Mouse (Mus musculus): Measurements from ENCODE around the gene Fgf13.

Gene Fgf13

DNA sequence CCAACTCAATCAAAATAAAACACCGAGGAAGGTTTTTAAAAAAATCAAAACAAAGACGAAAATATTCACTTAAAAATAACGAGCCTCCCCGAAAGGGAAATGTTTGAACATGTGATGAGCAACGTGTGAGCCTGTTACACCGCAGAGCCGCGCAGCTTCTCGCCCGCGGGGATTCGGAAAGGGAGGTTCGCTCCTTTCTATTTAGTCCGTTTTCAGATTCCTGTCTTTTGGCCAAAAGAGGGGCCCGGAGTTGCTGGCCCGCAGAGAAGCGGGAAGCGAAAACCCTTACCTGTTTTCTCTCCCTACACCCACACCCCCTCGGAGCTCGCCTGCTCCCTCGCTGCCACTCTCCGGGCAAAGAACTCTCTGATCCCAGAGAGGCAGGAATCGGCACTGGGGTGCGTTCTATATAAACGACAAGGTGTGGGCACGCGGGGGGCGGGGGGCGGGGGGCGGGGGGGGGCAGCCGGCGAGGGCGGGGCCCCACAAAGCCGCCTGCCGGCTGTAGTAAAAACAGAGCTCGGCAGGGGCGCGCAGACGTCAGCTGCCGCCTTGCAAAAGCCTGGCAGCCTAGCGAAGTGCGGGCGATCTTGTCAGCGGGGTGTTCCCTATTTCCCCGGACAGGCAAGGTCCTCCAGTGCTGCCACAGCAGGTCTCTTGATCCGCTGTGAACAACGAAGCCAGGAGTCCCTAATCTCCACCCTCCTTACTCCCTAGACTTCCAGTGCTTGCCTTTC, at the start of gene Fgf13:
Gene Fgf13, minus strand, starts transcription at position 377 of the 737 bp plus-strand sequence.
- DNase-seq, result peak; percentile 1

DNA sequence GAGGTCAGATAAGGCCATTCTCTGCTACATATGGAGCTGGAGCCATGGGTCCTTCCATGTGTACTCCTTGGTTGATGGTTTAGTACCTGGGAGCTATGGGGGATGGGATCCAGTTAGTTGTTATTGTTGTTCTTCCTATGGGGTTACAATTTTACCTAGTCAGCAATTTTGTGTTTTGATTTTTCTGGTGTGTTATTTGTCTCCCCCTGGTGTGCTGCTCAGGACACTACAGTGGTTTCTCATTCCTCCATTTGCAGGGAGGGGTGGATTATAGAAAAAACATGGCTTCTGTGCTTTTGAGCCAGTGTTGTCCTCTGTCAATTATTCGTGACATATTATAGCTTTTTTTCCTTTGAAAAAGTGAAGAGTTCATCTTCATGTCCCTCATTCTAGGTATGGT, 38.7 kb upstream of the Fgf13 start:
- no peak for DNase-seq

GRCm38 (mm10) chrX:59589050-59589449, 21.2 kb upstream of the Fgf13 start:
- no peak for DNase-seq

DNA sequence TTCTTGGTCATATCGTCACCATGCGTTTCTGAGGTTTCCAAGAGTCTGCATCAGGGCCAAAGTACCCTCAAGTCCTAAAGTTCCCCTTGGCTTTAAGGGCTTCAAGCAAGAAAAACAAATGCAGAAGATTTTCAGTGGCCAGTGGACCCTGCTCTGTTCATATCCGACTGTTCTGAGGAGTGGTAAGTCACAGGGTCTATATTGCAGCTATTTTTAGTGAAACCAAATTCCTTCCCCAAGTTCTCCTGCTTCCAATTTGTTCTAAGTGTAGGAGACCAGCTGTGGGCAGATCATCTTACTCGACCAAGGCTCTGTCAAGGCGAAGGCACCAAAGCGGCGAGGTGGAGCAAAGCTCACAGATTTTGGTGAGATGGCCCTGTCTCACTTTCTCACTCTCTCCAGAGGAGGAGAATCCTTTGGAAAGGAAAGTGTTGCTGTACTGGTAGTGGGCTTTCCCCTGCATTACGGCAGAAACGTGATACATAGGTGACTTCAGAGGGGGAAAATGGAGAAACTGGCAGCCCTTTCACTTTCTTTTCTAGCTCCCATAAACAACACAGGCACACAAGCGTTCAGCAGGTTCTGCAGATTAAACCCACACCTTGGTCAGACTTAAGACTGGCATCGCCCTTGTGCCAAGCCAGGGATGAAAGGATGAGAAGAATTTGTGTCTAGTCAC, 17.8 kb upstream of the Fgf13 start:
- DNase-seq, result no peak

DNA sequence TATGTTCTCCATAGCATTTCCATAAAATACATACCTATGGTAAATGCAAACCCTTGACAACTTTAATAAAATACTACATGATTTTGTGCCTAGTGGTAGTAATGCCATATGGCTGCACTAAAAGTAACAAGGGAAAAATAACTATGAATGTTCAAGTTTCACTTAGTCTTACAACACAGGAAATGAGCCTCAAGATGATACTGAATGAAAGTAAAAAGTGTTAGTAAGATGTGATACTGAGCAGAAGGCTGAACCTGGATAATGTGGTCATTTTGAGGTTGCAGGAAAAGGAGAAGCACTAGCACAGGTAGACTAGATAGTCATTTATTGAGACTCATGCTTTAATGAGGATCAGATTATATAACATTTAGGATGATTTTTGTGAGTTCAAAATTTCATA, 16.2 kb upstream of the Fgf13 start:
- DNase-seq, result no peak

DNA sequence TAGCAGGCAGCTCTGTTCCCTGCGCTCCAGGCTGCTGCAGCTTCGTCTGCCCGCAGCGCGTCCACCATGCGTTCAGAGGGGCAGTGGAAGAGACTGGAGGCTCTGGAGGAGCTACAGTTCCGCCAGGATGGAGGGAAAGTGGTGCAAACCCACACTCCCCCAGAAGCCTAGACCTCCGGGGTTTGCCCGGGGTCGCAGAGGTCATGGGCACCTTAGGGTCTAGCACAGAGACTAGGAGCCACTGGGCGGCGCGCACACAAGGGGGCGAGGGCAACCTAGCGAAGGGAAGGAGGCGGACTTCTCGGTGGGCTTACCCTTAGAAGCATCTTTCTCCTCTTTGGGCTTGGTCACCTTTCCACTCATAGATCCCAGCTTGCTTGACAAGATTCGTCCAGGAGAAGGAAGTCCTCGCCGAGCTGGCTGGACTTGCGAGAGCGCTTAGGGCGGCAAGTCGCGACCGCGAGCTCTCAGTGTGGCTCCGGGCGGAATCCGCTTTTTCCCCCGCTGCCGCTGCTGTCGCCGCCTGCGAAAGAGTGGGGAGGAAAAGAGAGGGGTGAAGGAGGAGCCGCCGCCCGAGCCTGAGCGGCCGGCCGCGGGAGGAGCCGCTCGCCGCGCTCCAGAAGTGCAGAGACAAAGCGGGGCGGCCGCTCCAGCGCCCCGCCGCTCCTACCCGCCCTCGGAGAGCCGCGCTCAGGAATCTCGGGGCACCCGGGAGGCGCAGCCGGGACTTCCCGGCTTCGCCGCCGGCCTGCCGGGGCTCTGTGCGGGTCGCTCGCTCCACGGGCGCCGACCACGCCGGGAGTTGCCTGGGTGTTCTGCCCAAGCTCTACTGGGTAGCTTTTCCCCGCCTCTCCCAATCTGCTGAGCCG, 811 bp downstream of the Fgf13 start:
- peak; percentile 6 for DNase-seq

GRCm38 (mm10) chrX:59566017-59566679, 1.7 kb downstream of the Fgf13 start:
- no peak for DNase-seq

- no peak for DNase-seq
Observed at GRCm38 (mm10) chrX:59547931-59548330, 19.9 kb downstream of the Fgf13 start.

DNA sequence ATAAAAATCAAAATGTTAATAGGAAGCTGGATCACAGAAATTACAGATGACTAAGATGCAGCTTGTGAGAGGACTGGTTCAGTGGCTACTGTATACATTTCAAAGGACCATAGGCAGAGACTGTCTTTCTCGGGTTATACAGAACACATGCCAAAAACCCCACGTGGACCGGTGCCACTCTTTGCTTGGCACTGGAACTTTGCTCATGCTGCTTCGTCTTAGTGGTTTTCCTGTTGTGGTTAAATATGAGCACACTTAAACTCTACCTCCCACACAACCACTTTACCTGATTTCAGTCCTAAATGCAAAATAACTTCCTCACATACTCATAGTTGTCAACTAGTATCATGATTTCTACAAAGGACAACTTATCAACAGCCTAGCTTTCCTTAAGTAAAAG, 59.6 kb downstream of the Fgf13 start:
- DNase-seq, result no peak

DNA sequence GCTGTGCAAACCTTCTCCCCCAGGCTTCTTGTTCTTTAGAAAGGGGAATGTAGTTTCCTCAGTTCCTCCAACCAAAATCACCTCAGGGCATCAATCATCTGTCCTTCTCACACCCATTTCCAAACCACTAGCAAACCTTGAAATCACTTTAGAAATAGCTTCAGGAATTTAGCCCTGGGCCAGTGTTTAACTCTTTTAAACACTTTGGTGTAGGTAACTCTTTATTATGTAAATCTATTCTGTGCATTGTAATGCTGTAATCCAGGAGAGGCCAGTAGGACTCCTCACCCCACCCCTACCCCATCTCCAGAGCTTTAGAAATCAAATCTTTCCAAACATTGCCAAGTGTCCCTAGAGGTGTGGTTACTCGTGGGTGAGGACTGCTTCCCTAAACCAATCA, 74.5 kb downstream of the Fgf13 start:
- no peak for DNase-seq

GRCm38 (mm10) chrX:59485426-59485825, 82.4 kb downstream of the Fgf13 start:
- no peak for DNase-seq

GRCm38 (mm10) chrX:59402596-59403285, 165.1 kb downstream of the Fgf13 start:
- DNase-seq, result no peak

- DNase-seq, result peak; percentile 1
Observed at GRCm38 (mm10) chrX:59290916-59291411, 276.9 kb downstream of the Fgf13 start.

DNA sequence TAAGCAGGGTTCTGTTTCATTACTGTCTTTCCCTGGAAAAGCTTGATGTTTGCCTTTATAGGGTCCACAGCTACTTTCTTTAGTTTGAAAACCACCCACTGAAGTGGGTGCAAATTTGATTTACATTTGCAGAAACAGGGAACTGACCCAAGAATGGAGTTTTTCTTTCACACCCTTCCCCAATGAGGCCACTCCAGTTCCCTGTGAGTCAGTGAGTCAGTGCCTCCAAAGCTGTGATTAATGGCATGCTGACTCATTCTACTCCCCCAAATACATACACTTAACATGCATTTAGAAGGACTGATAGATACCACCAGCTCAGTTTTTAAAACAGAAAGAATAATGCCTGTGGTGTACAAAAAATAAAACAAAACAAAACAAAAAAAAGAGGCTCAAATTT, 316.3 kb downstream of the Fgf13 start:
- DNase-seq, result no peak

- no peak for DNase-seq
Observed at GRCm38 (mm10) chrX:59243752-59244151, 324.1 kb downstream of the Fgf13 start.

GRCm38 (mm10) chrX:59243176-59243575, 324.7 kb downstream of the Fgf13 start:
- DNase-seq, result no peak

- DNase-seq, result no peak
Observed at GRCm38 (mm10) chrX:59241460-59241747, 326.5 kb downstream of the Fgf13 start.

DNA sequence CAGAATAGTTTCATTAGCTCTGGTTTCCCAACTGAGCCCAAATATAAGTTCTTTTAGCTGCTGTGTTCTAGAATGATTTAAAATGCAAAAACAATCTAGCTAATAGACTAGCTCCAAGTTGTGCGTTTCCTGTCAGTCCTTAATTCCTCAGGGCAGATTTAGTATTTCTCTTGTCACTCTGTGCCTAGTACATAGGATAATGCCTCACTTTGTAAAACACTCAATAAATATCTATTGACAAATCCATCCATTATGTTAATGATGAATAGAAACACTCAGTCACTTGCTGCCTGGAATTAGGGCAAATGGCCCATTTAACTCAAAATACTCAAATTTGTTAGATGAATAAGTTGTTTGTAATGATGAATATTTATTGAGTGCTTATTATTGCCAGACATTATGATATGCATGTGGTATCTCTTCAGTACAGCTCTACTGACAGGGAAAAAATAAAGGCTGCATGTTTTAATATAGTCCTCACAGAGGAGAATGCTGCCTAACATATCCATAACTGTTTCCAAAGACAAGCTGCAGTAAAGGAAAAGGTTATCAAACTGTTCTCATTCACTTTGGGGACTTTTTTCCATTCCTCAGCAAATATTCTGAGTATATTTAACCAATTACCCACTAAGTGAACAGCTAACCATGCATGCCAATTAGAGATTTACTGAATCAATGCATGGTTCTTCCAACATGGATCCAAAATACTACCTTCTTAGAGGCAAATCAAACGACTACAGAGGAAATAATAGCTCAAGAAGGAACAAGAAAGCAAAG, 327.0 kb downstream of the Fgf13 start:
- no peak for DNase-seq

DNA sequence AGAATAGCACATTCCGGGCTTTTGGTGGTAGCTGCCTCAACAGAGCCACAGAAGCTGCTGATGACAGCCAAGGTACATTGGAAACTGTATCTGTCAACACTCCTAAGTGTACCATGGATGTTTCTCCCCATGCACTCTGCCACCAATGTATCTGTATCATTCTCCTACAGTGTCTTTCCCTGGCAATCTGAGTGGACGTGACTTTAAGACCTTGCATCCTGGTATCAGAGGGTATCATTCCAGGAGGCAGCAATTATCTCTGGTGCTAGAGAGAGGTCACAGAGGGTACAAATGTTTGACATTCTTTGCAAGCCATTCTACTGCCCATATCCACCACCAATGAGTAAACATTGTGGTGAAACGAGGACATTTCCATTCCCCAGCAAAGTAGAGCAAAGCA, 347.2 kb downstream of the Fgf13 start:
- DNase-seq, result no peak

DNA sequence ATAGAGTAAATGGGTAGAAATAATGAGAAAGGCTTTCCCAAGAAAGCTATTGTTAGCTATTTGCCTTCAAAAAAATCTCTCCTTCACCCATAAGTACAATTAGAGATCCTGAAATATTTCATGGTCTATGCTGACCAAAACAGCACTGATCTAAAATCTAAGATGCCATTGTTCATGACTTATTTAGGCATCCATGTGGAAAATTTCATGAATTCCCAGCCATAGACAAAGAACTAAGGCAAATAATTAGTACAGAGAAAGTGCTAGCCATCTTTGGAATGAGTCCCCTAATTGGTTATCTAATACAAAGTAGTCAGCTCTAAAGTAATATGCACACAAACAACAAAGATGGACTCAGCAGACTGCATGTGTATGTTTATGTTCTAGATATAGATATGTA, 366.7 kb downstream of the Fgf13 start:
- no peak for DNase-seq

DNA sequence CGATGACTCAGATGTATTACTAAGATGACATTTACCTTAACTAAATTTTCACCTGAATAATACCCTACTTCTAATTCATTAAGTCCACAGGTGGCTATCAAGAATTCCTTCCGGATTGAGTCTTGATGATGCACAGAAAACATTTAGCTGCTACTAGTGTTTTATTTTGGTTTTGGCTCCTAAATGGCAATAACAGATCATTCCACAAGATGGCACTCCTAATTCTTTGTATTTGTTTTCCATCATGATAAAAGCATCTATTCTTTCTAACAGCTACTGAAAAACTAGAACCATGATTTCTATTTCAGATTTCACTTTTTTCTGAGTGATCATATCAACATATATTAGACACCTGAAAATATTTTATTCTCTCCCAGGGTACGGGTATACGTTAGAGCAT, 373.7 kb downstream of the Fgf13 start:
- no peak for DNase-seq

- no peak for DNase-seq
Observed at GRCm38 (mm10) chrX:59186922-59187321, 380.9 kb downstream of the Fgf13 start.

Measured in kidney, postnatal 14 days (tissue).